Mouse (Mus musculus) adrenal gland (tissue): Measurements from ENCODE around the gene Setd7.

Experiments used
- intact Hi-C: fragments of 180-260 bp; cut with DNase I; formaldehyde crosslinking; loops from one replicate; pipeline ENCODE4 v1.15.1; 2025

Gene Setd7

DNA sequence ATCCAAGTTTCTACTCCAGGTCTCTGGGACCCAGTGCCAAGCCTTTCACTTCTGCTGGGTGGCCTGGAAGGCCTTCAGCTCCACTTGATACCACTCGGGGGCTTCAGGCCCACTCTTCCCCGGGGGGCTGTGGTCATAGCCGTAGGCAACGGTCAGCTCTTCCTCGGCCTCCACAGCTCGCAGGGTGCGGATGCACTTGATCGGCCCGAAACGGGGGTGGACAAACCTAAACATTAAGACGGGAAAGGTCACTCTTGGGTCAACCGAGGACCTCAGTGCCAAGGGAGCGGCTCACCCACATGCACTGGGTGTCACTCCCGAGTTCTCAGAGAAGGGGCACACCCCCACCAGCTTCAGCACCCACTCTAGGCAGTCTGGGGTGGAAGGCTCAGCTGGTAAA lies 39.4 kb downstream of the Setd7 start:
- intact Hi-C loops, result no loop called here

- intact Hi-C loops, result no loop called here
Measured at GRCm38 (mm10) chr3:51518763-51519121, 41.9 kb downstream of the Setd7 start.

GRCm38 (mm10) chr3:51517878-51518762 lies 42.6 kb downstream of the Setd7 start:
- intact Hi-C loops, result no loop called here

GRCm38 (mm10) chr3:51517467-51517866 lies 43.2 kb downstream of the Setd7 start:
- intact Hi-C loops, result no loop called here

DNA sequence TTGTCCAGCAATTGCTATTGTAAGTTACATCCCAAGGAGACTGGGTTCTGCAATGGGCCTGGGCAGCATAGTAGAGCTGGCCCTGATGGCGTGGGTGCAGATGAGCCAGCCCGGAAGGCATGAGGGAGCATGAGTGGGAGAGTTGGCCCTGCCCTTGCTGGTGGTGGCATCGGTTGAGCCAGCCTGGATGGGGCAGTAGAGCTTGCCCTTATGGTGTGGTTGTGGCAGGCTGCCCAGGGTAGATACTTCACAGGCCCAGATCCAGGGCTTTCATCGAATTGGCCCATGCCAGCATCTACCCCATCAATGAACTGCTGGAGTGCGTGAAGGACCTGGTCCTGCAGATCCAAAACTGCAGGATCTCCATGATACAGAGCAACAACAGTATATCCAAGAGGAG lies 48.7 kb downstream of the Setd7 start:
- intact Hi-C loops, result loop anchor here (2.0 kb wide), 1 partner anchor 137 kb away; no protein-coding TSS in a partner anchor

DNA sequence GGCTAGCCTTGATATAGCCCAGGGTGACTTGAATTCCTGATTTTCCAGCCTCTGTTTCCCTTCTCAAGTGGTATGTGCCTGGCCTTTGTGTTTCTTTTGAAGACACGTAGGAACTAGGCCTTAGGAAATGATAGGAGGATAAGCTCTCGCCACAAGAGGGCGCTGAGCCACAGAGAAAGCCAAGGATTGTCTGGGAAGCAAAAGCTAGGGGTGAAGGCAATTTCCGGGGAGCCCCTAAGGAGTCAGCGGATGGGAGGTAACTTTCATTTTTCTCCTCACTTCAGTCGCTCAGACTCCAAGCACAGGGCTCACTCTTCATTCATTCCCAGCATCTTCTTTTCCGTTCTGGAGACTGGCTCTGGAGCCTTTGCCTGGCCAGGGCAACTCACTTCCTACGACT lies 49.8 kb downstream of the Setd7 start:
- intact Hi-C loops, result loop anchor here (2.0 kb wide), 1 partner anchor 138 kb away; no protein-coding TSS in a partner anchor

DNA sequence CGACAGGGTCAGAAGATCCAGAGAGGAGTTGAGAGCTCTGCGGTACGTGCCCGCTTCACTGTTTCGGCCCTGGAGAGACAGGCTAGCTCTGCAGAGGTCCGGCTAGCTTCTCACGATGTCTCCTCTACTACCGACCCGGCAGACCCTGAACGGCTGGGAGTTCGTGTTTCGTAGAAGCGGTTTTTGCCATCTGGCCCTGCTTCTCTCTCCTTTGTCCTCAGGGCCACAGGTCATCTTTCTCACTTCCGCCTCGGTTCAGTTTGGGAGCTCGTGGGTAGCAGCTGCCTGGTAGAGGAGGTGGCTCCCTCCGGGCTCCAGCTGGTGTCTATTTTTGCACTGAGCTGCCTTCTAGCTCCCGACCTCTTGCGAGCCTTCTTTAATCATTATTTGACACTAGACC lies 55.2 kb downstream of the Setd7 start:
- intact Hi-C loops, result no loop called here

DNA sequence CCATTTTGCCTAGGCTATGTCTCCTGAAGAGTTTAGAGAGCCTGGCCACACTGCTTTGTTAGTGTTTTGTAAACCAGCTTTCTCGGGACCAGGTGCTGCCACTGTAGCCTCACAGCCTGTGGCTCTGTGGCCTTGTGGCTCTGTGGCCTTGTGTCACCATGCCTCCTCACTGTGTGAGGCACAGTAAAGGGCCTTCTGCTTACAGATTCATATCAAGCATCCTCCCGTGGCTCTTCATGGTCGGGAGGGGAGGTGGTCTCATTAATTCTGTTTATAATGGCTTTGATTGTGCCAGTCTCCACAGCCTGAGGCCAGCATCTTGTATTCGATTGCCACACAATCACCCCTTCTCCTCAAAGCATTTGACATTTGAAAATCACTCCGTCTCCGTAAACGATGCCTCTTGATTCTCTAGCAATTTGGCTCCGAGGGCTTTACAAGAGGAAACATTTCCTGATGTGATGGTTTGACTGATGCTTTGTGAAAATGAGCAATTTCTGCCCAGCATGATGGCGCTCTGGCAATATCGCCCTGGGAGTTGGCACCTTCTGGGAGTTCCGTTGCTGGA lies 56.2 kb downstream of the Setd7 start:
- intact Hi-C loops, result no loop called here

GRCm38 (mm10) chr3:51499876-51500275 lies 60.8 kb downstream of the Setd7 start:
- intact Hi-C loops, result no loop called here

- intact Hi-C loops, result no loop called here
Measured at GRCm38 (mm10) chr3:51498659-51499058, 62.0 kb downstream of the Setd7 start.

GRCm38 (mm10) chr3:51497978-51498377 lies 62.7 kb downstream of the Setd7 start:
- intact Hi-C loops, result no loop called here

GRCm38 (mm10) chr3:51495646-51496045 lies 65.0 kb downstream of the Setd7 start:
- intact Hi-C loops, result no loop called here

- intact Hi-C loops, result no loop called here
Measured at GRCm38 (mm10) chr3:51494466-51494865, 66.2 kb downstream of the Setd7 start.

DNA sequence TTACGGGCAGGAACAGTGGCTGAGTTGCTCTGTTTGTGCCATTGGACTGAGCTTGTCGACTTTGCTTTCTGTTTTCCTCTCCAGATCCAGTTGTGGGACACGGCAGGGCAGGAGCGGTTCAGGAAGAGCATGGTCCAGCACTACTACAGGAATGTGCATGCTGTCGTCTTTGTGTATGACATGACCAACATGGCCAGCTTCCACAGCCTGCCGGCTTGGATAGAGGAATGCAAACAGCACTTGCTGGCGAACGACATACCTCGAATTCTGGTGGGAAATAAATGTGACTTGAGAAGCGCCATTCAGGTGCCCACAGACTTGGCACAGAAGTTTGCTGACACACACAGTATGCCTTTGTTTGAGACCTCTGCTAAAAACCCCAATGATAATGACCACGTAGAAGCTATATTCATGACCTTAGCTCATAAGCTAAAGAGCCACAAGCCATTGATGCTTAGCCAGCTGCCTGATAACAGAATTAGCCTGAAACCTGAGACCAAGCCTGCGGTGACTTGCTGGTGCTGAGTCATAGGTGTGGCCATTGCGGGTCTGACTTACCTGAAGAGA lies 67.3 kb downstream of the Setd7 start:
- intact Hi-C loops, result no loop called here

- intact Hi-C loops, result no loop called here
Measured at GRCm38 (mm10) chr3:51490088-51490753, 70.5 kb downstream of the Setd7 start.

DNA sequence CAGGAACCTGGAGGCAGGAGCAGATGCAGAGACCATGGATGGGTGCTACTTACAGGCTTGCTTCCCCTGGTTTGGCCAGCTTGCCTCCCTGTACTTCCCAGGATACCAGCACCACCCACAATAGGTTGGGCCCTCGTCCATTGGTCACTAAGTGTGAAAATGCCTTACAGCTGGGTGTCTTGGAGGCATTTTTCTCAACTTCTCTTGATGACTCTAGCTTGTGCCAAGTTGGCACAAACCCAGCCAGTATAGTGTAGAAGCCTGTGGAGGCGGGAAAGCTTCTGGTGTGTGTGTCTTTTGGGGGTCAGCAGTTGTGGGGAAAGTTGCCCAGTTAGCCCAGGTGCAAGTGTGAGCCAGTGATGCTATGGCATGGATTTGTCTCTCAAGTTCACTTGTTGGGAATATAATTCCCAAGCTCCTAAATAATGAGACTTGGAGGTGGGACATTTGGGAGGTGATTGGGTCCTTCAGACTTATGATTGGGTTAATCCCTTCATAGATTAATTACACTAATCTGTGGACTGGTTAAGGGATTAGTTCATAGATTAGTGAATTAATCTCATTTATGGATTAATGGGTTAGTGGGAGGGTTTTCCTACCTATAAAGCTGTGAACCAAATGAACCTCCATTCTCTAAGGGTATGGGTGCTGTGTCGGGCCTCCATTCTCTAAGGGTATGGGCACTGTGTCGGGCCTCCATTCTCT lies 74.0 kb downstream of the Setd7 start:
- intact Hi-C loops, result no loop called here

GRCm38 (mm10) chr3:51485347-51485746 lies 75.3 kb downstream of the Setd7 start:
- intact Hi-C loops, result no loop called here

- intact Hi-C loops, result no loop called here
Measured at GRCm38 (mm10) chr3:51484370-51484769, 76.3 kb downstream of the Setd7 start.

- intact Hi-C loops, result no loop called here
Measured at GRCm38 (mm10) chr3:51483741-51484359, 76.8 kb downstream of the Setd7 start, which contains the start of gene Rab33b. Rab33b (plus strand) TSS chr3:51483920.

DNA sequence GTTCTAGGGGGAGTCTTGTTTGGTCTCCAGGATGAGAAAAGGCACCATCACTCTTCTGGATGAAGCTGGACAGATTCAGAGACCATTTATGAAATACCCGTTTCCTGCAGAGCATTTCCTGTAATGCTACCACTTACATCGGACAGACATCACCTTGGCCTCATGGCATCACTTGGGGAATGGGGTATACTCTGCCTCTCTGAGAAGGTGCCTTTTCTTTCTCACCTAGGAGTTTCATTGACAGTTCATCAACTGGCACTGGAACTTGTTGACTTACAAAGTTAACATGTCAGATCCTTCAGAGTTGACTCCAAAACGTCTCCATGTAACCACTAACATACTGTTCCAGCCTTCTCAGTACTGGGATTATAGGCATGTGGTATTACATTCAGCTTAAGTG lies 77.9 kb downstream of the Setd7 start:
- intact Hi-C loops, result no loop called here

DNA sequence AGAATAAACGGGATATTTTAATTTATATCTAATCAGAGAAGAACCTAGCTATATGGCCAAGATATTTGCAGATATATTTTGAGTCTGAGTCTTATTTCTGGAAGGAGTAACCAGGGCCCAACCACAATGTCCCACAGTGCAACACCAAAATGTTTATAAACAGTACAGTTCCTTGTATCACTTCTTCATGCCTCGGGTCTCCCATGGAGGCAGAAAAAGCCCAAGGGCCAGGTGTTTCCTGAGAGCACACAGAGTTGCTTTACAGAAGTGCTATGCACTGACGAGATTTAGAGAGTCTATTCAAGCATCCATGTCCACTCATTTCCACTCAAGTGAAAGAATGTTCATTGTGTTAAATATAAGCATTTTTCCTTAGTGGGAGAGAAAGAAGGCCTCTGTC lies 78.8 kb downstream of the Setd7 start:
- intact Hi-C loops, result no loop called here
